Mouse (Mus musculus) right cerebral cortex, postnatal 36 days (tissue): ENCODE data around the gene Arid1a.
A peak's percentile ranks its signal among the peaks of the same experiment; 100 is the strongest.

ENCODE experiments used
- DNase-seq, 2 experiments: peaks; one replicate each; pipeline ENCODE4 v3.0.0; 2022; ENCODE audit warnings: low spot score in 2 of 2, mixed read lengths in 1 of 2

The Arid1a gene

DNA sequence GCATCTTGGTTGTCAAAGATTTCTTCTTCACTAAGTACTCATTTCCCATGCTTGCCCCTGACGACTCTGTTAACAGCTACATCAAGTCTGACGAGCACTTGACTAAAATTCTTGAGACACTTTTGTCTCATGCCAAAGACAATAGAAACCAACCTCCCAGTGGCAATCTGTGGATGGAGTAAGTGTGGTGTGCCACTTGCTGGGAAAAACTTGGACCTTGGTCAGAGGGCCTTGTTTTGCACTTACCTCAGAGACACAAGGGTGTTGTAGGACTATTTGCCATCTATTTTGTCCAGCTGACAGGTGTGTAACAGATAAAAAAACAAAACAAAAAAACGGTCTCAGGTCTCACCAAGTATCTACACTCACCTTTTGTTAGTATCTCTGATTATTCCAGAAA is 80.4 kb downstream of the Arid1a start:
- DNase-seq, result no peak

DNA sequence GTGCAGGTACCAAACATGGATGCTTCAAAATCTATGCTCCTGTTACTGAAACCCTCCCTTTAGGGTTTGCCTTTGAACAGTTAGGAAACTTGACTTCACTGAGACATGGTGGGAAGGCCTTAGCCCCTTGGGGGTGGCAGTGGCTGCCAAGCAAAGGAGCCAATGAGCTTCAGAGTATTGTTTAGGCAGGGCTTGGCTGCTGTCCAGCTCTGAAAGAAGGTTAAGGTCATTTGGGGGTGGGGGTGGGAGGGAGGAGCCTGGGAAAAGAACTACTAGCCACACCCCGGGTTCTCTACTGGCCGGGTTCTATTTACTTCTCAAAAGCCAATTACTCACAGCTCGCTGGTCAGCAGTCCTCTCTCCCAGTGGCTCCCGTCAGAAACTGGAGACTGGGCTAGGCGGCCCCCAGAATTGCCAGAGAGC is 81.0 kb downstream of the Arid1a start:
- DNase-seq, result peak in 1 of 2 experiments; percentile 30

DNA sequence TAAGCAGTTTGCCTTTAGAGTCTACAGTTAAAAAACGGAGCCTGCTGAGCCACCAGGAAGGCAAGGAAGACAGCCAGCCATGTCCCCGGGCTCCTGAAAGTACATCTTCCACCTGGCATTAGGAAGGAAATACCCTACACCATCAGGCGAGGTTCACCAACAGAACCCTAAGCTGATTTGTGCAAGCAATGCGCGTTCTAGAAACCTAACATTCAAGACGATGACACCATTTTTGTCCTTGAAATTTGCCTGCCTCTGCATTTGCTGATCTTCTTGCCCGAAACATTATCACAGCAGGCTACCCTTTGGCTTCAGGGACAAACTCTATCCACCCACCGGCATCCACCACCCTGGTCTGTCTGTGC is 82.3 kb downstream of the Arid1a start:
- no peak for DNase-seq

DNA sequence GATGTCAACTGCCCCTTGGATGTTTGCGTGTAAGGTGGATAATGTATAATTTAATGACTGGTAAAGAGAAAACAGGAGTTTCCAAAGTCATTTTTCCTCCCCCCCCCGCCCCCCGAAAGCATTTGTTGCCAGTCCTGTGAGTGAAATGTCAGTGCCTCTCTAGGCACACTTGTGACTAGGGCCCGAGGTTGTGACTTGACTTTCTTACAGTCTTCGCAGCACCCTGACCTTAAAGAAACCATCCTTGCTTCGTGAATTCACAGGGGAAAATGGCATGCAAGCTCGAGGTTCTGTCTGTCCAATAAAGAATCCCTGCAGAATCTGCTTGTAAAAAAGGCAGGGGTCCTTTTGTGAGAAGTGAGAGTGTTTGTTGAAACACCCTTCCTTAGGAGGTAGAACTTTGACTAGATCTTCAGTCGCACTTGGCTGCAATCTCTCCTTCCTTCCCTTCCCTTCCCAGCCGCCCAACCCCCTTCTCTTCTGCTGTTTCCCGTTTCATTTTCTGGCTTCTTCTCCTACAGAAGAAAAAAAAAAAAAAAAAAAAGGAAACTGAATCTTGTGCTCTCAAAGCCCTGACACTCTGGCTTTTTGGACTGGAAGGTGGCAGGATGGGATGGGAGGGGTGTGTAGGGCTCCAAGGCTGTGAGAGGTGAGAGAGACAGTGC is 82.8 kb downstream of the Arid1a start:
- DNase-seq, result no peak

DNA sequence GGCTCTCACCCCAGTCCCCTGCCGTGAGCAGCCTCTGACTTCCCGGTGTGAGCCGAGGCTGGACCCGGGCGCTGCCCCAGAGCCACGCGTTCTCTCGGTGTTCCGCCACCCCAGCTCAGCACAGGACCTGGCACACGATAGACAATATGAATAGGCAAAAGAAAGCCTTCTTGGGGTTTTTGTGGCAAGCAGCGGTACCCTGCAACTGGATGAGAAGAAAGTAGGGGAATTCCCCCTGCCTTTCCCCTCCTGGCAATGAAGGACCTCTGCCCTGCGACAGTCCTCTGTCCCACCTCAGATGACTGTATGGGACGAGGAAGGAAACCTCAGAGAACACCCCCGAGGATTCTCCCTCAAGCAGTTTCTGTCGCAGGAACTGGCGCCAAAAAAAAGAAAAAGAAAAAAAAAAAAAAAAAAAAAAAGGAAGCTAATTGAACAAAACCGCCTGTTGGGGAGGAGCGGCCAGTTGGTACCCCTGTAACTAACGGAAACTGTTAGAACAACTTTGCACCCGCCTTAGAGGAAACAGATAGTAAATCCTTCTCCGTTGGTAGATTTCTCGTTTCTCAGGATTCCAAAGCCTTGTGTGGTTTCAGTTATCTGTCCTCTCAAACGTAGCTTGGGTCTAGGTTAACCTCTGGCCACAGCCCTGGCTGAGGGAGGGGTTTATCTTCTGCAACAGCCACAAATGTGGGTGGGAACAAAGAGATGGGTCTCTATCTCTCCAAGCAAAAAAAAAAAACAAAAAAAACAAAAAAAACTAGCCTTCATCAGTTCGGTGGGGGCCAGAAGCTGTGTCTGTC is 83.5 kb downstream of the Arid1a start:
- no peak for DNase-seq

DNA sequence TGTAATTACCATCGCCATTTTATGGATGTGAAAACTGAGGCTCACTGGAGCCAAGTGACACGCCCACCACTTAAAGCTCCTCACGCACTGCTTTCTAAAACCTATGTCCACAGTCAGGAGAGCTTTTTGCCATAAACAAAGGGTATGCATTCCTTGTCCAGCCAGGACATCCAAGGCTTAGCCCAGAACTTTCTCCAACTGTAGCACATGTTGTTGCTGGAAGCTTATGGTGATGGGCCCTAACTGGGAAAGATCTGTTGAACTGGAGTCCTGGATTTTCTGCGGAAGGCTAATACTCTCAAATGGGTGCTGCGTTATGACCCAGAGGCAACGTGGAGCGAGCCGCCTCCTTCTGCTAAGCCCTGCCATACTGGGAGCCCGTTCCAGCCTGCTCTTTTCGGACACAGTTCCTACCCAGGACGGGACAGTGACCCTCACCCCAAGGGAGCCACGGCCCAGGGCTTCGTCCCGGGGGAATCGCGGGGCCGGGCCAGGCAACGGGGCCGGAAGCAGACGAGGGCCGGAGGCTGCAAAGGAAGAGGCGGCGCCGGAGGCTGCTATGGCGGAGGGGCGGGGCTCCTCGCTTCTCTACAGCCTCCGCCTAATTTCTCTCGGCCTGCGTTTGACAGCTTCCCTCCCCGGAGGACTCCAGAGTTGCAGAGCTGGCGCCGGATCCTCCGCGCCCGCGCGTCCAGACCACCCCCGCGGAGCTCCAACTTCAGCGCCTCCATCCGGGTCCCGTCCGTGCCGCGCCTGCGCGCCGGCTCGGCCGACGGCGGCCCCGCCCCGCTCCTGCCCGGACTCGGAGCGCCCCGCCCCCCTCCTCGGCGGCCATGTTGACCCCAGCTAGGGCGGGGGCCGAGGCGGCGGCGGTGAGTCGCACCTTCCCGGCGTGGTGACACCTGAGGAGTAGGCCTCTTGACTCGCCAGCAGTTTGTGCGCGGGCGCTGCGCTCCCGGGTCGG is 84.4 kb downstream of the Arid1a start, which contains the start of gene Pigv:
Gene Pigv, minus strand, starts transcription at position 767 of the 964 bp plus-strand sequence.
- peak; percentile 88 for DNase-seq

DNA sequence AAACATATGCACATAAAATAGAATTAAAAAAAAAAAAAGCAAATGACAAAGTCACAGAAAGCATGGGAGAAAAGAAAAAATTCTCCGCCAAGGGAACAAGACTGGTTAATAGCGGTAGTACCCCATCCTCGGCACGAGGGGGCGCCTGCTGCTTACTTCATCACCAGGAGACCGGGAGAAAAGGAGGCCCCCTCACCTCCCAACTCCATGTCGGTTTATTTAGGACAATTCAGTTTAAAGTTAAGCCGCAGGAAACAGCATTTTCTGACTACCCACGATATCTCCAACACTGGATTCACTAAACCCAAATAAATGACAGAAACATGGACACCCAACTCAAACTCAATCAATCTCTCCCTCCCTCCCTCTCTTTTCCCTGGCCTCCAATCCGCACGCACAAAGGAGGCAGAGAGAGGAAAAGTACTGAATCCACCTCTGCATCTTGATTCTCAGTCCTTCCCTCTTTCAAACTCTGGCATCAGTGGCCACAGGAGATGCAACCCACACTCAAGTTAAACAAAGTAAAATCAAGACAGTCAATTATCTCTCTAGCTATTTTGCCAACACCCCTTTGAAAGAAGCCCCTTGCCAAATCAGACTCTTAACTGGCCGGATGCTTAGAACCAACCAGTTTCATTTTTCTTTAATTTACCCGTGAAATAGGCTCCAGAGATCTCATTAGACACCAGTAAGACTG is 85.2 kb downstream of the Arid1a start:
- DNase-seq, result peak; percentile 78 to 80

DNA sequence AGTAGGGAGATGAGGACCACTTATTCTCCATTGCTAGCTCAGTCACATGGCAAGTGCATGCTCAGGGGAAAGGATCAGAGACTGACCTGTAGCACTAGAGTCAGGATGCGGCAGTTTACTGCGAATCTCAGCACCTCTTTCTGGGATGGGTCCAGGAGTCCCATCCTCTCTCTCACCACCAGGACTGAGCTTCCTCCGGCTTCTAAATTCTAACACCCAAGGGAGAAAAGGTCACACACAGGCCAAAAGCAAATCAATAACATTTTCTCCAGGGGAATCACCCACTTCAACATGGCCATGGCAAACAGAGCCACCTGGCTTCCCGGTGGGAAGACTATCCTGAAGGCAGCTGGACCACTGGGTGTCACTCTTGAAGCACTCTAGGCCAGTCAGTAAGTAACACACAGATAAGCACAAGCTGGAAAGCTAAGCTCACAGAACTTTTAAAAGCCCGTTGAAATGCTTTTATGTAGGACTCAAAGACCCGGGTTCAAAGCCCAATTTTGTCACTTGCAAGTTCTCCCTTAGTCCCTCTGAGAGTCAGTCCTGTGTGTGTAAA is 86.8 kb downstream of the Arid1a start:
- DNase-seq, result no peak

DNA sequence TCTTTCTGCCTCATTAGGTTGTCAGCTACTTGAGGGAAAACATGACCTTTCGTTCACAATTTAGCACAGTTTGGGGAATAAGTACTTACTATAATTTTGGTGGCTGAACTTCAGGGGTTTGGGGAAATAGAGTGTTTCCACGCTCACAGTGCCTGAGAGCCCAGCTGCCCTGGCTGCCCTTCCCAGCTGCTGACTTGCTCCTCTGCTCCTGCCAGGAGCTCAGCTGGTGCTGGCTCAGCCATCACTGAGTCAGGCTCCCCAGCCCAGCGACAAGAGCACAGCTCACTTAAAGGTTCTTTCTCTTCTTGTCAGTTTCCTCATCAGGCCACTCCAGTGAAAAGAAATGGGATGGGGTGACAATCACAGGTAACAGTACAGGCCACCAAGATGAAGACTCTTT is 88.0 kb downstream of the Arid1a start:
- no peak for DNase-seq

DNA sequence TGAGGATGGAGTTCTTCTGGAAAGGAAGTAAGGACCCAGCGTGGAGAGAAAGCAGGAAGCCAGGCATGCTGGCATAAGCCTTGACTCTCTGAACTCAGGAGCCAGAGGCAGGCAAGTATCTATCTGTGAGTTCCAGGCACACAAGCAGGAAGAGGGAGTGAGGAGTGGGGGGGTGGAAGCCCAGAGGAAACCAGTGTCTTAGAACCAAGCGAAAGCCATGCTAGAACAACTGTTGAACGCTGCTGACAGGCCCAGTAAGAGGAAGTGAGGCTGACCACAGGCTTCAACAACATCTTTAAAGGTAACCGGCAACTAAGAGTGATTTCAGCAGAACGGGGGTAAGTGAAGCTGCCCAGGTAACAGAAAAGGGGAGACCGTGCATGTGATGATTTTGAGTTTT is 90.4 kb downstream of the Arid1a start:
- no peak for DNase-seq

DNA sequence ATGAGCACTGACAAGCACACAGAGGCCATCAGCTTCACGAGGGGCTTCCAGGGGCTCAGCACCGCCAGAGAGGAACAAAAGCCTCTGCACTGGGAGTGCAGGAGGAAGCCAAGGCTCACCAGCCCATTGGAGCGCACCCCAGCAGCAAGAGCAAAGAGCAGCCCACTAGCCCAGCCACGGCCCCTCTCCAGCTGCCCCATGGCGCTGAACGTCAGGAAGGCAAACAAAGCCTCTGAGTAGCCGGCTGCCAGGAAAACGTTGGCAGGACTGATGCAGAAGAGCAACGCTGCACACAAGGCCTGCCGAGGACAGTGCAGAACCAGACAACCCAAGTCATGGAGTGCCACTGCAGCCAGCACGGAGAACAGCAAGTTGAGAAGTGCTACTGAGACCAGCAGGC is 91.5 kb downstream of the Arid1a start:
- no peak for DNase-seq

DNA sequence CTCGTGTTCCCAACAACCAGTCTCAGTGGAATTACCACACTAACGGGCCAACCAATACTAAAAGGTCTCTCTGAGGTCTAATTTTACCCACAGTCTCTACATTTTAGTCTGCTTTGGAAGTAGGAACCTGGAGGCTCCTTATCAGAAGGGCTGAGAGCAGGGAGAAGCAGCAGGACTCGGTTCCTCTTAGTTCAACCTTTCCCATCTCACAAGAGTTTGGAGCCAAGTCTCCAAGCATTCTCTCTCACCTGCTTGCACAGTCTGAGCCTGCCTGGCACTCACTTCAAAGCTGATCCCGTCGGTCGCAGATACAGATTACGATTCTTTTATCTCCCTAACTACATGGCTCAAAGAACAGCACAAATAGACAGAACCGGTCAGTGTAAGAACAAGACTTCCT is 93.6 kb downstream of the Arid1a start:
- no peak for DNase-seq

DNA sequence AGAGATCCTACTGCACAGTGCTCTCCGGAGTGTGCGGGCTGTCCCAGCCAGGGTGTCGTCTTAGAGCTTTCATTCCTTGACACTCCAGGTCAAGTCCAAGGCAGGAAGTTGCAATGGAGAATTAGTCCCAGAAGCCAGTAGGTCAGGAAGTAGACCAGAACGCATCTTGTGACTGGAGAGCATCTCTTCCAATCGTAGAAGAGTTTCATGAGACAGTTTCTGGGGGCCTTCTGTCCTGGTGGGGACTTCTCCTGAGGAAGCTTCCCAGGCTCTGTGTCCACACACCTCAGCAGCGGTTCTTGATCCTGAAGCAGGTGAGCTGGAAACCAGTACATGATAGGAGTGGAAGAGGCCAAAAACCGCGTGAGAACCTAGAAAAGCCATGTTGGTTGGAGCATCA is 94.1 kb downstream of the Arid1a start:
- no peak for DNase-seq

DNA sequence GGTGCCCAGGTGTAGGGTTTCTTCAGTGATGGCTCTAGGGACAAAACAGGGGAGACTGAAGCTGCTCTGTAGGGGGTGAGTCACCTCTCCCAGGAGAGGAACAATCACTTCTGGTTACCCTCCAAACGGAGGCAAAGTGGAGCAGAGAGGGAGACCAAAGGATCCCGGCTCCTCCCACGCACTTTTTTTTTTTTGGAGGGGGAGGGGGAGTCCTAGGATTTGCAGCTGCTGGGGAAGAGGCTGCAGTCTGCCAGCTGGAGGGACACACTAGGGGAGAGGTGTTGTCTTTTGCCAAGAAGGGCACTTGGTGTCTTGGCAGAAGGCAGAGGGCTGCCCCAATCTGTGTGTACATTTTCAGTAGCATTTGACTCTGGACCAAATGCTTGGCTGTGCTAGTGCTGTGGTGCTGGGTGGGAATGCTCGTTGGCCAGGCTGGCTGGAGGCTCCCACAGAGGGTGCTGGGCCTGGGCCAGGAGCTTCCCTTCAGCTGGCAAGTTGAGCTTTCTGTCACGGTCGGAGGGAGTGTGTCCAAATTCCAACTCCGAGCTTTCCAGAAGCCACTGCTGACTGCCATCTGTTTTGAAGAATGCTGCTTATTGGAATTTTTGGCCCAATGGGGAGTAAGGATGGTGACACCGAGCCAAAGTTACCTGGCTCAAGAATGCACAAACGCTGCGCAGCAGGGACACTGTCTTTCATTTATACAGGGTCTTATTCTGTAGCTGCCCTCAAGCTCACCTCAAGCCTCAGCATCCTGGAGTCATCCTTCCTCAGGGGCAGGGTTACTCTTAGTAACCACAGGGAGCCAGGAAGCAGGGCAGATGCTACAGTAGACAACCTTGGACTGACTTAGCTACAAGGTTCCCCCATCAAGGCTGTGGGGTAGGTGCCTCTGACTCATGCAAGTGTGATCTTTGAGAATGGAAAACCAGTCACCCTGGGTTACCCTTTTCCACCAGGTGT is 96.1 kb downstream of the Arid1a start:
- peak; percentile 73 to 80 for DNase-seq

DNA sequence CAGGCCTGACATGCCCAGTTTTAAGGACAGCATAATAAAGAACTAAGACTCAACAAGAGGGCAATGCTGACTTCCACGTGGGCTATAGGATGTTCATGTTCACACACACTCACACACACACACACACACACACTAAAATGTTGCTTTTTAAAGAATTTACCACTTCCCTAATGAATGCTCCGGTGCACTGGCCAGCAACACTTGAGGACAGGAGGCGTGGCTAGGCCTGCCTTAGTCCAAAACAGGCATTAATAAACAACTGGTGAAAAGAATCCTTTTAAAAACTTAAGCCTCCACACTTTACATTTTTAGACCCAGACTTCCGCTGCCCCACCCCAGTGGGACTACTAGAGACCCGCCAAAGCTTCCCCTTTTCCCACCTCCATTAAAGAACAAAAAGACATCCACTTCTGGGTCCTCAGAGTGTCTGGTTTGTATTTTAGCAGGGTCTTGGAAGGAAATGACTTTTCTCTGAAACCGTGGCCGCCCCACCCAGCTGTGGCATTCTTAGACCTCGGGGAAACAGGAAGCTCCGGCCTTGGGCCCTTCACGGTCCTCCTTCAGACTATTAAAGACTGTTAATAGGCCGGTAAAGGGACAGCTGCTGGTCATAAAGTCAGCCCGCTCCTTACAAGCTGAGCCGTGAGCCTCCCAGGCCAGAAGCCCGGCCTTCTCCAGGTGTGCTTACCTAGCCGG is 96.9 kb downstream of the Arid1a start:
- DNase-seq, result no peak

DNA sequence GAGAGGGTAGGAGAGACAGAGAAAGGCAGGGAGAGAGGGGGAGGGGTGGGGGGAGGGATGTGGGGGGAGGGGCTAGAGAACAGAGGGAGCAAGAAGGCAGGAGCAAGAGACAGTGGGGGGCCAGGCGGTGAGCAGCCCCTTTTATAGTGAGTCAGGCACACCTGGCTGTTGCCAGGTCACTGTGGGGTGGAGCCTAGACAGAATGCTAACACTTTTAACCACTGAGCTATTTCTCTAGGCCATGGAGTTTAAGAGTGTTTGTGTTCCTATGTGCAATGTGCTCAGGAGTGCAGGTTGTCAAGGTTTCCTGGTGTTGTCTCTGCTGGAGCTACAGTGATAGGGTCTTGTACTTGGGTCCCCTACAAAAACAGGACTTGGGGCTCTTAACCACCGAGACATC is 97.8 kb downstream of the Arid1a start:
- no peak for DNase-seq

DNA sequence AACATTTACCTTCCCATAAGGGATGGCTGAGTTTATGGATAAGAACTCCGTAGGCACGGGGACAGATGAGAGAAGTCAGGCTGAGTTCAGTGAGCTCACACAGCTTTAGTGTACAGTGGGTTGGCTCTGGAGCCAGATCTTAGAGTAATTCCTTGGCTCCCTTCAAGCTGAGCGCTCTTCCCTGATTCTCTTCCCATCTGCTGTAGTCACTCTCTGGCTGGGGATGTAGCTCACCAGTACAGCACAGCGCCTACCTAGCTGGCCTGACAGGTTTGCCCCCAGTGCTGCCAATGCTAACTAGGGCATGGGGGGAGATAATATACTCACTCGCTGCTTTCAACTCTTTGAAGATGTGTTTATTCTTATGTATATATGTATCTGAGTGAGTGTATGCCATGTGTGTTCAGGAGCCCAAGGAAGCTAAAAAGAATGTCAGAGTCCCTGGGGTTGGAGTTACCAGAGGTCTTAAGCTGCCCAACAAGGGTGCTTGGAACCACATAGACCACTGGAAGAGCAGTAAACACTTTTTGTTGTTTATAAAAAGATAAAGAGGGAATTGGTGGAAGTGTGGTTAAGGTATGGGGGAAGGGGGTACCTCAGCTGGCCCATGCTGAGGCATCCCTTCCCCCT is 98.6 kb downstream of the Arid1a start:
- DNase-seq, result no peak

DNA sequence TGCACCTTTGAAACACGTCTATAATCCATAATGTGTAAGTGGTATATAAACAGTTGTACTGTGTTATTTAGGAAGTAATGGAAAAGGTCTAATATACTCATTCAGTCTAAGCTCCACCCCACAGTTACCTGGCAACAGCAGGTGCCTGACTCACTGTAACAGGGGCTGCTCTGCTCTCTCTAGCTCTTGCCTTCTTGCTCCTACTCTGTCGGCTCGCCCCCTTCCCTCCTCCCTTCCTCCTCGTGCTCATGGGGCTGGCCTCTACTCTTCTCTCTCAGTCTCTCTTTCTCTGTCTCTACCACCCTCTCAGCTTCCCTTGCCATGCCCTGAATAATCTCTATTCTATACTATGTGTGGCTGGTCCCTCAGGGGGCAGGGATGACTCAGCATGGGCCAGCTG is 99.6 kb downstream of the Arid1a start:
- no peak for DNase-seq

DNA sequence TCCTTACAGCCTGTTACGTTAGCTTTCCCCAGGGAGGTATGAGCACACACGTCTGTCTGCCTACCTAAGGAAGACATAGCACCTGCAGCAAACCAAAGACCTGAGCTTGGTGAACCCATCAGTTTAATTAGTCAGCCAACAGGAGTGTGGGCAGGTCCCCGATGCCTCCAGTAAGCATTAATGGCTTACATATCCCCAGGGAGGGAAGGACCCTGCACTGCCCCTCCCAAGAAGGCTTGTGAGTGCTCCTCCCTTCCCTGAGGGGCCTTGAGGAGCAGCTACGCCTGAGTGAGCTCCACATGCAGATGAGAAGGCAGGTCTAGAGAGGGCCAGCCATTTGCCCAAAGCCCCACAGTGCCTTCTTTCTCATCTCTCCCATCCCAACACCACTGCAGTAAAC is 100.3 kb downstream of the Arid1a start:
- no peak for DNase-seq
